Mouse (Mus musculus) ovary, postnatal 36 days (tissue): ENCODE measurements around the gene Ticrr.
A peak's percentile ranks its signal among the peaks of the same experiment; 100 is the strongest.

ENCODE experiments used
- DNase-seq: peaks from one replicate; pipeline ENCODE4 v3.0.0; 2022; ENCODE audit warnings: low spot score, mixed read lengths

Ticrr gene

GRCm38 (mm10) chr7:79659578-79660290, at the start of gene Ticrr:
Gene Ticrr, plus strand, starts transcription at chr7:79660196.
- DNase-seq: peak; percentile 94

- DNase-seq: no peak
These were observed 48.1 kb upstream of the Ticrr start for GRCm38 (mm10) chr7:79611901-79612300.

GRCm38 (mm10) chr7:79612783-79613182, 47.2 kb upstream of the Ticrr start:
- peak; percentile 49 for DNase-seq

- no peak for DNase-seq
These were observed 46.7 kb upstream of the Ticrr start for GRCm38 (mm10) chr7:79613314-79613713.

GRCm38 (mm10) chr7:79615008-79615407, 45.0 kb upstream of the Ticrr start:
- no peak for DNase-seq

- DNase-seq: no peak
These were observed 44.1 kb upstream of the Ticrr start for GRCm38 (mm10) chr7:79615941-79616340.

- no peak for DNase-seq
These were observed 42.6 kb upstream of the Ticrr start, which contains the start of gene Rhcg for GRCm38 (mm10) chr7:79617418-79617817. Gene Rhcg, minus strand, starts transcription at chr7:79617657.

GRCm38 (mm10) chr7:79619493-79619892, 40.5 kb upstream of the Ticrr start:
- no peak for DNase-seq

GRCm38 (mm10) chr7:79623086-79623485, 36.9 kb upstream of the Ticrr start:
- no peak for DNase-seq

GRCm38 (mm10) chr7:79626170-79626569, 33.8 kb upstream of the Ticrr start:
- DNase-seq: no peak

GRCm38 (mm10) chr7:79628271-79628913, 31.6 kb upstream of the Ticrr start:
- DNase-seq: no peak

GRCm38 (mm10) chr7:79631773-79632348, 28.1 kb upstream of the Ticrr start:
- no peak for DNase-seq

GRCm38 (mm10) chr7:79647233-79647632, 12.8 kb upstream of the Ticrr start:
- DNase-seq: no peak

- DNase-seq: peak; percentile 20
These were observed 11.0 kb upstream of the Ticrr start for GRCm38 (mm10) chr7:79649005-79649404.

GRCm38 (mm10) chr7:79654185-79654584, 5.8 kb upstream of the Ticrr start:
- no peak for DNase-seq

GRCm38 (mm10) chr7:79654586-79654985, 5.4 kb upstream of the Ticrr start:
- no peak for DNase-seq

- DNase-seq: no peak
These were observed 525 bp downstream of the Ticrr start for GRCm38 (mm10) chr7:79660291-79661150.

GRCm38 (mm10) chr7:79661253-79661890, 1.4 kb downstream of the Ticrr start:
- no peak for DNase-seq

GRCm38 (mm10) chr7:79666690-79667089, 6.7 kb downstream of the Ticrr start:
- DNase-seq: no peak

- DNase-seq: no peak
These were observed 11.1 kb downstream of the Ticrr start for GRCm38 (mm10) chr7:79670900-79671604.

- DNase-seq: no peak
These were observed 19.2 kb downstream of the Ticrr start for GRCm38 (mm10) chr7:79679186-79679585.
